Mouse (Mus musculus): ENCODE results near the gene Osbpl8.

DNA sequence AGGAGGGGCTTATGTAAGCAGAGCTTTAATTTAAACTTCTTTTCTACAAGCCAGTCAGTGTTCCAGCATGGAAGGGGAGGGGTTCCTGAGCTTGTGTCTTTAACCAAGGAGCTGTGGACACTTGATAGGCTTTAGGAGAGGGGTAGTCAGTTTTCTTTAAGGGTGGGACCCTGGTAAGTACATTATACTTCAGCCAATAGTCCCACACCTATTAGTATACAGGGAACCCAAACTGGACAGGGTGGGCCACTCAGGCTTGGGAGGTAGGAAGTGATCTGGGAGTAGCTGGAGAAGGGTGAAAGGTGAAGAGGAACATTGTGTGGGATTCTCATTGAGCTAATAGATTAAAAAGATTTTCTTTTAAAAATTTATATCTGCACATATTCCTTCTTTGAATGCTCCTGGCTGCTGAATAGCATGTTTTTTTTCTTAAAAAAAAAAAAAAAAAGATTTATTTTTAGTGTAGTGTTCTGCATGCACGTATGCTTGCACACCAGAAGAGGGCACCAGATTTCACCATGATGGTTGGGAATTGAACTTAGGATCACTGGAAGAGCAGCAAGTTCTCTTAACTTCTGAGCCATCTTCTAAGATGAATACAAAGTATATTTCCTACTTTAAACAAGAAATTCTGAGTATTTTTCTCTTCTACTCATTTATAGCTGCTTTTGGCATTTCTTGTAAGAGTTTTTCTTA is 21.2 kb downstream of the Osbpl8 start:
- no peak for TF ChIP-seq GATA1 (IDR thresholded peaks at IDR 0.05; ENCODE audit: low read length)
- TF ChIP-seq TAL1 (IDR thresholded peaks at IDR 0.05; ENCODE audit: low read length) = no peak
